8 mouse cellular contexts compared by ENCODE assay signal in genomic region chr10:97312509-97312908, GRCm38 (mm10).
DNase-seq lines count a peak whose midpoint lies in the region; ATAC-seq and TF ChIP-seq lines count a peak whose summit lies in the region.

No protein-coding gene starts in this region.

- peaks cover 16% of the 10 kb centered on the region; the same call in 1 of the 2 replicates for H3K4me1 ChIP-seq in embryonic facial prominence, embryonic 10.5 days
- H3K4me1 ChIP-seq in hindbrain, embryonic 14.5 days (replicated peaks; ENCODE audit: control insufficient read depth, insufficient read depth, low read length), result peaks cover 11% of the 10 kb centered on the region; the same call in 1 of the 2 replicates
- H3K4me1 ChIP-seq in megakaryocyte, embryonic 14.5 days, result peaks cover 5% of the 10 kb centered on the region

- no peaks in the 10 kb centered on the region for H3K36me3 ChIP-seq in embryonic facial prominence, embryonic 10.5 days (replicated peaks)
- no peaks in the 10 kb centered on the region for H3K36me3 ChIP-seq in hindbrain, embryonic 14.5 days (replicated peaks; ENCODE audit: control insufficient read depth, insufficient read depth)
- H3K36me3 ChIP-seq in megakaryocyte, embryonic 14.5 days (replicated peaks; ENCODE audit: low read length), result no peaks in the 10 kb centered on the region

- H3K9me3 ChIP-seq in embryonic facial prominence, embryonic 10.5 days, result no peaks in the 10 kb centered on the region
- H3K9me3 ChIP-seq in hindbrain, embryonic 14.5 days (ENCODE audit: control insufficient read depth, low read length), result no peaks in the 10 kb centered on the region
- no peaks in the 10 kb centered on the region for H3K9me3 ChIP-seq in megakaryocyte, embryonic 14.5 days

- 44% methylated on average over 12 of the region's 12 CpGs for WGBS in embryonic facial prominence, embryonic 10.5 days
- 21% methylated on average over 12 of the region's 12 CpGs for WGBS in hindbrain, embryonic 14.5 days

- peak overlapping the region; percentile 50 for H3K9ac ChIP-seq in hindbrain, embryonic 14.5 days

- no peaks in the 10 kb centered on the region for H3K27me3 ChIP-seq in embryonic facial prominence, embryonic 10.5 days (replicated peaks; ENCODE audit: low read depth, poor library complexity, severe bottlenecking)
- H3K27me3 ChIP-seq in hindbrain, embryonic 14.5 days (ENCODE audit: control insufficient read depth, insufficient read depth, low read length), result no peaks in the 10 kb centered on the region
- no peaks in the 10 kb centered on the region for H3K27me3 ChIP-seq in megakaryocyte, embryonic 14.5 days (replicated peaks)

- peak; percentile 41 for ATAC-seq in hindbrain, embryonic 14.5 days (ENCODE audit: low FRiP score)
- ATAC-seq in erythroid progenitor cell, adult 5-6 weeks (replicated peaks; ENCODE audit: low FRiP score, poor library complexity, severe bottlenecking), result no peak

- no peak for DNase-seq in layer of hippocampus, adult 2 months (ENCODE audit: low spot score in 2 of 2)
- no peak for DNase-seq in layer of hippocampus, postnatal 25 days (ENCODE audit: extremely low spot score in 1 of 2, low spot score in 1 of 2)
- DNase-seq in embryonic facial prominence, embryonic 10.5 days (ENCODE audit: low spot score), result no peak
- no peak for DNase-seq in hindbrain, embryonic 14.5 days (ENCODE audit: low spot score)
- no peak for DNase-seq in layer of hippocampus, adult 9-11 months
- no peak for DNase-seq in cerebellum, postnatal 14 days

- no peak for TF ChIP-seq CTCF in layer of hippocampus, adult 2 months (conservative IDR thresholded peaks at IDR 0.05)

- H3K4me2 ChIP-seq in hindbrain, embryonic 14.5 days (replicated peaks), result peak overlapping the region; percentile 86

- peak overlapping the region; percentile 100 for H3K27ac ChIP-seq in layer of hippocampus, adult 2 months
- H3K27ac ChIP-seq in embryonic facial prominence, embryonic 10.5 days (replicated peaks), result peak overlapping the region; percentile 94
- peak overlapping the region; percentile 99 for H3K27ac ChIP-seq in hindbrain, embryonic 14.5 days

- H3K4me3 ChIP-seq in layer of hippocampus, adult 2 months, result peak overlapping the region; percentile 80
- H3K4me3 ChIP-seq in embryonic facial prominence, embryonic 10.5 days, result peak overlapping the region; percentile 61
- peak overlapping the region; percentile 45 for H3K4me3 ChIP-seq in hindbrain, embryonic 14.5 days (replicated peaks; ENCODE audit: low read length)
- H3K4me3 ChIP-seq in megakaryocyte, embryonic 14.5 days (replicated peaks), result peak overlapping the region; percentile 91
